Mouse (Mus musculus) neural tube, embryonic 14.5 days (tissue): ENCODE measurements around the gene Ednrb. TPM values are rescaled to one million over a fixed set of nuclear protein-coding genes. Genes with fewer than 3 reads are reported as not detected.

Source experiments
- ATAC-seq: fragments of 200-750 bp; cut with Nextera tagmentation; 2 replicates; pipeline ENCODE4 v1.8.0; 2017; ENCODE audit warnings: low read depth, mild to moderate bottlenecking, moderate TSS enrichment, moderate library complexity
- H3K27ac ChIP-seq: fragments of 300-500 bp; sonication (generic); 2 replicates; pipeline ENCODE4 v1.5.1; 2014; ENCODE audit warnings: low read depth, mild to moderate bottlenecking, control low read depth, low read length, moderate library complexity, mixed read lengths
- H3K27me3 ChIP-seq: fragments of 300-500 bp; sonication (generic); 2 replicates; pipeline ENCODE4 v1.6.1; 2014; ENCODE audit warnings: low read length; ENCODE audit not compliant: control insufficient read depth, insufficient read depth
- H3K36me3 ChIP-seq: fragments of 300-500 bp; sonication (generic); 2 replicates; pipeline ENCODE4 v1.6.1; 2014; ENCODE audit warnings: low read length, mixed read lengths; ENCODE audit not compliant: control insufficient read depth, insufficient read depth
- H3K4me1 ChIP-seq: fragments of 300-500 bp; sonication (generic); 2 replicates; pipeline ENCODE4 v1.6.1; 2014; ENCODE audit warnings: low read length; ENCODE audit not compliant: control insufficient read depth, insufficient read depth
- H3K4me2 ChIP-seq: fragments of 300-500 bp; sonication (generic); 2 replicates; pipeline ENCODE4 v1.6.1; 2014; ENCODE audit warnings: mild to moderate bottlenecking, low read depth, low read length, control low read depth
- H3K4me3 ChIP-seq: fragments of 300-500 bp; sonication (generic); 2 replicates; pipeline ENCODE4 v1.5.1; 2014; ENCODE audit warnings: low read depth, low read length, control low read depth, mixed read lengths
- H3K9ac ChIP-seq: fragments of 300-500 bp; sonication (generic); replicated peaks from 2 replicates; pipeline ENCODE4 v1.6.1; 2014; ENCODE audit warnings: low read depth, mild to moderate bottlenecking, control low read depth, low read length, mixed read lengths
- H3K9me3 ChIP-seq: fragments of 300-500 bp; sonication (generic); 2 replicates; pipeline ENCODE4 v1.6.1; 2016; ENCODE audit warnings: low read length; ENCODE audit not compliant: control insufficient read depth
- WGBS: fragments of 180-500 bp; shearing (Covaris S2); extraction: QIAGEN DNeasy Blood & Tissue Kit; methylation state at CpG from one replicate; pipeline ENCODE4 v1.1.7; 2014; 5-methylcytosine and 5-hydroxymethylcytosine counted together
- polyA plus RNA-seq: library from polyadenylated mRNA; unstranded; fragments of >200 nt; fragmentation: Nextera tagmentation; extraction: Ambion mirVana; gene quantifications from 2 replicates; pipeline ENCODE4 v1.2.1, GENCODE M21; 2014

Ednrb gene
- polyA plus RNA-seq, 1 experiment from 2014 or later = 69.9 TPM

DNA sequence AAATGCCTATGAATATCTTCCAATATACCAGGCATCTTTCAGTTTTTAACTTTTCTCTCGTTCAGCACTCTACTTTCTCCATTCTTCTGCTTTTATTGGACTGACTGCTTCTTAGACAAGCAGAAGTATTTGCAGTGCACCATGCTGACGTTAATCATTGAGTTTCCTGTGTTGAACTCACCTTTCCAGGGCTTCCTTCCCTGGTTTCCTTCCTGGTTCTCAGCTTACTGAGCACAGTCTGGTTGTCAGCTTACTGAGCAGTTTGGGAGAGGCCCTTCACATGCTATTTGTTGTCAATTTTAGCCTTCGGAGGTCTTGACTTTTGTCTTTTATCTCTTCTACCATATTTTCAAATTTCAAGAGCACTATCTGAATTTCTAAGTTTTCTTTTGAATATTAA is 31.0 kb downstream of the Ednrb start:
- Histone ChIP-seq H3K27ac (no peak overlapping the region), H3K9me3 (no peaks in the 10 kb centered on the region), H3K4me3 (no peak overlapping the region), H3K36me3 (no peaks in the 10 kb centered on the region), H3K27me3 (no peaks in the 10 kb centered on the region), H3K4me1 (no peaks in the 10 kb centered on the region), H3K9ac (no peak overlapping the region), H3K4me2 (no peak overlapping the region)
- no peak for ATAC-seq
- WGBS = 83% methylated on average over 3 of the region's 3 CpGs

- Histone ChIP-seq H3K27ac (no peak overlapping the region), H3K4me3 (no peak overlapping the region), H3K4me1 (no peaks in the 10 kb centered on the region), H3K4me2 (no peak overlapping the region), H3K36me3 (no peaks in the 10 kb centered on the region), H3K27me3 (no peaks in the 10 kb centered on the region), H3K9me3 (no peaks in the 10 kb centered on the region), H3K9ac (no peak overlapping the region)
- ATAC-seq = no peak
- 97% methylated on average over 7 of the region's 7 CpGs for WGBS
Measured at GRCm38 (mm10) chr14:103811291-103811690, 32.9 kb downstream of the Ednrb start.

DNA sequence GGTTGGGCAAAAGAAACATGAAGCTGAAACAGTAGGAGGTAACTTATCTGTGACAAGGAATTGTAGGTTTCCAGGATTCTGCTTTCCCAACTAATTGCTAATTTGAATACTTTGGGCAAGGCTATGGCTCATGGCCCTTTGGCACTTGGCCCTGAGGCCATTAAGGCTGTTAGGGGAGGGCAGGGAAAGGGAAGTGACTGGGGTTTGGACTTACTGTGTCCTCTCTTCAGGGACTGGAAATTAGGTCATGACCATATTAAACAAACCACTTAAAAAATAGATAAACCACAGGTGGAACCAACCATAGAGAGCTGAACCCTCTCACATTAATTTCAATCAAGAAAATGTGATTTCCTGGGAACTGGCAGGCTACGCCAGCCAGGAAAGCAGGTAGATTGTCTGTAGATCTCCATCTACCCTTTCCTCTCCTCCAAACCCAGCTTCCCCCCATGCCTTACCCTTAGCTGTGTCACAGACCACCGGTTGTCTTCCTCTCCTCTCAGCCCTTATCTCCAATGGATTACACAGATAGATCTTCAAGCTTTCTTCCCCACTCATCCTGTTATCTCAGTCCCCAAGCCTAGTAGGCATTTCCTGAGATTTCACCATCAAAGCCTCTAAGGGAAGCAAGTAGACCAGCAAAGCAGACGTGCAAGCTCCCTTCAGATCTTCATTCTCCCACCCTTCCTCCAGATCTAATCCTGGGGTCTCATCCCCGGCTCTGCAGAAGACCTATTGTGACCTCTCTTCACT is 40.1 kb downstream of the Ednrb start:
- Histone ChIP-seq H3K27me3 (no peaks in the 10 kb centered on the region), H3K4me3 (no peak overlapping the region), H3K9ac (no peak overlapping the region), H3K4me2 (no peak overlapping the region), H3K27ac (no peak overlapping the region), H3K9me3 (no peaks in the 10 kb centered on the region), H3K36me3 (no peaks in the 10 kb centered on the region), H3K4me1 (no peaks in the 10 kb centered on the region)
- 90% methylated on average over 4 of the region's 4 CpGs for WGBS
- ATAC-seq = no peak

GRCm38 (mm10) chr14:103797123-103797522 is 47.1 kb downstream of the Ednrb start:
- Histone ChIP-seq H3K36me3 (no peaks in the 10 kb centered on the region), H3K27ac (no peak overlapping the region), H3K4me3 (no peak overlapping the region), H3K9ac (no peak overlapping the region), H3K4me1 (no peaks in the 10 kb centered on the region), H3K9me3 (no peaks in the 10 kb centered on the region), H3K27me3 (no peaks in the 10 kb centered on the region), H3K4me2 (no peak overlapping the region)
- ATAC-seq = no peak
- 82% methylated on average over 3 of the region's 3 CpGs for WGBS

GRCm38 (mm10) chr14:103795591-103795990 is 48.6 kb downstream of the Ednrb start:
- no peaks in the 10 kb centered on the region for H3K9me3 ChIP-seq
- H3K27me3 ChIP-seq = no peaks in the 10 kb centered on the region
- H3K9ac ChIP-seq = no peak overlapping the region
- no peaks in the 10 kb centered on the region for H3K4me1 ChIP-seq
- no peak overlapping the region for H3K4me3 ChIP-seq
- no peaks in the 10 kb centered on the region for H3K36me3 ChIP-seq
- no peak for ATAC-seq
- 97% methylated on average over 1 of the region's 1 CpGs for WGBS
- H3K4me2 ChIP-seq = no peak overlapping the region
- no peak overlapping the region for H3K27ac ChIP-seq

DNA sequence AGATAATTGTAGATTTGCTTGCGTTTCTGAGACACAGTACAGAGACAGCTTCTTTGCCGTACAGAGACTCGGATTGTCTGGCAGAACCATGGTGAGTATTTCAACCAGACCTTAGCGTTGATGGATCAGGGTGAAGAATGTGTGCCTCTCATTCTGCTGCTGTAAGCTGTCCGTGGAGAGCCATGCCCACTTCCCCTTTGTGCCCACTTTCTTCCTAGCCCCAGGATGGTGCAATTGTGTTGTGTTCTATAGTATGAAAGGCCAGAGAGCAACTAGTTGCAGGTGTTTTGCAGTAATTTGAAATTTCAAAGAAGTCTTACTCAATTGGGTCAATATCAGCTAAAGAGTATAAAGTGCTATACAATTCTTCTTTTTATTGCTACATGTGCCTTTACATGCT is 50.8 kb downstream of the Ednrb start:
- no peak overlapping the region for H3K27ac ChIP-seq
- no peak overlapping the region for H3K4me3 ChIP-seq
- H3K4me1 ChIP-seq = no peaks in the 10 kb centered on the region
- no peak for ATAC-seq
- no peak overlapping the region for H3K9ac ChIP-seq
- WGBS = 64% methylated on average over 5 of the region's 5 CpGs
- H3K27me3 ChIP-seq = no peaks in the 10 kb centered on the region
- H3K4me2 ChIP-seq = no peak overlapping the region
- H3K9me3 ChIP-seq = no peaks in the 10 kb centered on the region
- H3K36me3 ChIP-seq = no peaks in the 10 kb centered on the region

DNA sequence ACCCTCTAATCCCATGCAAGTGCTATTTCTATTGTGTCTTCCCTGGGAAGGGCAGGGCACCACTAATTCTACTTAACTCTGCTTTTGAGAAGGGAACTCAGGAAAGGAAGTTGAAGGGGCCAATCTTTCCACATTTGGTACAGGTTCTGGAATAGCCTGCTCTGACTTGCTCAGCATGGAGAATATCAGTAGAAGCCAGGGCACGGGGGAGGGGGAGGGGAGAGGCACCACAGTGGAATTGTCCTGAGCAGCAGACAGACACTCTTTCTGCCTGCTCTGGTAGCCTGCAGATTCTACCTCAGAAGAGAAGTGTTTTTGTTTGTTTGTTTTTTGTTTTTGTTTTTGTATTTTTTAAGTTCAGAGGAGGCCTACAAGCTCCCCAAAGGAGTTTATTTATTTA is 51.5 kb downstream of the Ednrb start:
- Histone ChIP-seq H3K9me3 (no peaks in the 10 kb centered on the region), H3K4me1 (no peaks in the 10 kb centered on the region), H3K36me3 (no peaks in the 10 kb centered on the region), H3K27me3 (no peaks in the 10 kb centered on the region), H3K9ac (no peak overlapping the region), H3K4me2 (no peak overlapping the region), H3K4me3 (no peak overlapping the region), H3K27ac (no peak overlapping the region)
- no peak for ATAC-seq
- WGBS = 35% methylated on average over 1 of the region's 1 CpGs

DNA sequence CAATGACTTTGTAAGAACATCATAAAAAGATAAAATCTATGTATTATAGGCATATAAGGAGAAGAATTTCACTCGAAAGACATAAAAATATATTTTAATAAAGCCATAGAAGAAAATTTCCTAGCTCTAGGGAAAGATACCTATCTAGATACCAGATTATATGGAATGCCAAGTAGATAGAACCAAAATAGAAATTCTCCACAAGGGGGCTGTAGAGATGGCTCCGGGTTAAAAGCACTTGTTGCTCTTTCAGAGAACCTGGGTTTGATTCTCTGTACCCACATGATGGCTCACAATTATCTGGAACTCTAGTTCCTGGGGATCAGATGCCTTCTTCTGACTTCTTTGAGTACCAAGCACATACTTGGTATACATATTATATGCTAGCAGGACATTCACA is 56.7 kb downstream of the Ednrb start:
- Histone ChIP-seq H3K4me2 (no peak overlapping the region), H3K27me3 (no peaks in the 10 kb centered on the region), H3K36me3 (no peaks in the 10 kb centered on the region), H3K4me1 (no peaks in the 10 kb centered on the region), H3K27ac (no peak overlapping the region), H3K9me3 (no peaks in the 10 kb centered on the region), H3K9ac (no peak overlapping the region), H3K4me3 (no peak overlapping the region)
- ATAC-seq = no peak
- 89% methylated on average over 2 of the region's 2 CpGs for WGBS

DNA sequence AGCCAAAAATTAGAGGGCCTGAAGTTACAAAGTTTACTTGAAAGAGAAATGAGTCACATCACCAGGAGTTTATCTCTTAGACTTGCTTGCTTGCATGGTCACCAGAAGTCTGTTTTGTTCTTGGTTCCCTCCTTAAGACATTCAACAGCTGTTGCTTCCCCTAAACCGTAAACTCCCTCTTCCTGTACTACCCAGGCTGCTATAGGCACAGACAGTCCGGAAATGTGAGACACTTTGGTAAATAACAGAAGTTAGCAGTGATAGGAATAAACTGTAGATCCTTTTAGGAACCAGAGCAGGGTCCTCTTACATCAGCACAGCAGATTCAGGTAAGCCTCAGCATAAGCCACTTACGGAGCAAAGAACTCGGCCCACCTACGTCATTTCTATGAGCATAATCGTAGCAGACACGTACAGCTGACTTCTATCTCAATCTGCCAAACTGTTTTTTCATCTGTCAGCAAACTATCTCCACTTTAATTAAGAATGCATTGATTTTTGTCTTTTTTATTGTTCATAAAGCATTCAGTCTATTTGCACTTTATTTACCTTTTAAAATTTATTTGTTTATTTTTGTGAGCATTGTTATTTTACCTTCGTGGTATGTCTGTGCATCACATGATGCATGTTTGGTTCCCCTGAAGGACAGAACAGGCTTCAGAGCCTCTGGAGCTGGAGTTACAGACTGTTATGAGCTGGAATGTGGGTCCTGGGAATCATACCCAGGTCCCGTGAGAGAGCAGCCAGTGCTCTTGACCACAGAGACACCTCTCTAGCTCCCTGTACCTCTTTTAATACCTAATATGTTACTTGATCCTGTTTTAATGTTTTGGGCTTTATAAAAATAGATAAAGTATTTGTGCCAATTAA is 58.9 kb downstream of the Ednrb start:
- H3K9me3 ChIP-seq = no peaks in the 10 kb centered on the region
- H3K4me3 ChIP-seq = no peak overlapping the region
- no peaks in the 10 kb centered on the region for H3K36me3 ChIP-seq
- 84% methylated on average over 9 of the region's 9 CpGs for WGBS
- no peak overlapping the region for H3K9ac ChIP-seq
- no peak overlapping the region for H3K27ac ChIP-seq
- ATAC-seq = no peak
- no peaks in the 10 kb centered on the region for H3K4me1 ChIP-seq
- no peaks in the 10 kb centered on the region for H3K27me3 ChIP-seq
- H3K4me2 ChIP-seq = no peak overlapping the region
